Mouse (Mus musculus) limb, embryonic 12.5 days (tissue): ENCODE results near the gene Scfd2. TPM values are rescaled to one million over a fixed set of nuclear protein-coding genes. Genes with fewer than 3 reads are reported as not detected.

Source experiments
- ATAC-seq: fragments of 200-750 bp; cut with Nextera tagmentation; 2 replicates; pipeline ENCODE4 v1.8.0; 2017; ENCODE audit warnings: low read depth, moderate TSS enrichment; ENCODE audit not compliant: insufficient number of reproducible peaks, insufficient read depth, low FRiP score, low TSS enrichment
- H3K27ac ChIP-seq: fragments of 300-500 bp; sonication (generic); 2 replicates; pipeline ENCODE4 v1.5.1; 2016; ENCODE audit warnings: mild to moderate bottlenecking, moderate library complexity
- H3K27me3 ChIP-seq: fragments of 300-500 bp; sonication (generic); 2 replicates; pipeline ENCODE4 v1.6.1; 2016; ENCODE audit warnings: mild to moderate bottlenecking, moderate library complexity
- H3K36me3 ChIP-seq: fragments of 300-500 bp; sonication (generic); 2 replicates; pipeline ENCODE4 v1.6.1; 2016; ENCODE audit warnings: mild to moderate bottlenecking, moderate library complexity
- H3K4me1 ChIP-seq: fragments of 300-500 bp; sonication (generic); replicated peaks from 2 replicates; pipeline ENCODE4 v1.6.1; 2016
- H3K4me2 ChIP-seq: fragments of 300-500 bp; sonication (generic); 2 replicates; pipeline ENCODE4 v1.6.1; 2016; ENCODE audit warnings: mild to moderate bottlenecking, moderate library complexity
- H3K4me3 ChIP-seq: fragments of 300-500 bp; sonication (generic); replicated peaks from 2 replicates; pipeline ENCODE4 v1.5.1; 2016; ENCODE audit warnings: mild to moderate bottlenecking
- H3K9ac ChIP-seq: fragments of 300-500 bp; sonication (generic); replicated peaks from 2 replicates; pipeline ENCODE4 v1.6.1; 2016; ENCODE audit warnings: mild to moderate bottlenecking, moderate library complexity
- H3K9me3 ChIP-seq: fragments of 300-500 bp; sonication (generic); 2 replicates; pipeline ENCODE4 v1.6.1; 2016; ENCODE audit warnings: mild to moderate bottlenecking, moderate library complexity
- WGBS: fragments of 180-500 bp; shearing (Covaris S2); methylation state at CpG from one replicate; pipeline ENCODE4 v1.1.7; 2016; 5-methylcytosine and 5-hydroxymethylcytosine counted together
- polyA plus RNA-seq: library from polyadenylated mRNA; unstranded; fragments of >200 nt; fragmentation: Nextera tagmentation; extraction: Ambion mirVana; gene quantifications from 2 replicates; pipeline ENCODE4 v1.2.1, GENCODE M21; 2016

Gene Scfd2
- polyA plus RNA-seq, 1 experiment from 2014 or later, result 19.1 TPM

DNA sequence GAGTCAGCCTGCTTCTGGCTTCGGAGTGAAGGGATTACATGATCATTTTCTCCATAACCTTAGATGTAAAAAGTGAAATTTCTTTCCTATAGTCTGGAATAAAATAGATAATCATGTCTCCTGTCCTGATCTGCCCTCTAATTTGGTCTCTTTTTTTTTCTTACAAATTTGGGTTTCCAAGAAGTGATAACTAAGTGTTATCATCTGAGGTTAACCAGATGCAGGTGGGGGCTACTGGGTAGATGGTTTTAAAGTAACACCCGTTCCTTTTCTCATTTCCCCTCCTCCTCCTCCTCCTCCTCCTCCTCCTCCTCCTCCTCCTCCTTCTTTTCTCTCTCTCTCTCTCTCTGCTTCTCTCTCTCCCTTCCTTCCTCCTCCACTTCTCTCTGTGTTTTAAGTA, 338.6 kb downstream of the Scfd2 start:
- no peak overlapping the region for H3K4me3 ChIP-seq
- no peaks in the 10 kb centered on the region for H3K27me3 ChIP-seq
- peak overlapping the region; percentile 95 for H3K27ac ChIP-seq
- WGBS, result 37% methylated on average over 2 of the region's 2 CpGs
- peaks cover 17% of the 10 kb centered on the region for H3K36me3 ChIP-seq
- peaks cover 57% of the 10 kb centered on the region for H3K4me1 ChIP-seq
- H3K9me3 ChIP-seq, result no peaks in the 10 kb centered on the region
- H3K4me2 ChIP-seq, result peak overlapping the region; percentile 70
- H3K9ac ChIP-seq, result no peak overlapping the region
- ATAC-seq, result no peak

DNA sequence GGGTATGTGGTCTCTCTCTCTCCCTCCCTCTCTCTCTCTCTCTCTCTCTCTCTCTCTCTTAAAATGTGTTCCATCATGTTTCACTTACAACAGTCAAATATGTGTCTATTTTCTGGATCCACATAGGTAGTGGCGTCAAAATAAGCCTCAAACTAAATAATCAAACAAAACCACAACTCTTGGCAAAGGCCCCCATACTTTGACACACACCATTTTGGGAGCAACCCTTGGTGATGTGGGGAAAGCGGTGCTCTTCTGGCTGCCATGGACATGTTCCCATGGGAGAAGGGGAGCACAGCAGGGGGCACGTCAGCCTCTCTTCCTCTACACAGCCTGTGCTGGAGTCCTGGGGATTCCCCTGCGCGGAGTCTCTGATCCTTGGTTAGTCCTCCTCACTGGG, 340.6 kb downstream of the Scfd2 start:
- H3K27me3 ChIP-seq, result no peaks in the 10 kb centered on the region
- WGBS, result 80% methylated on average over 5 of the region's 5 CpGs
- peaks cover 45% of the 10 kb centered on the region for H3K4me1 ChIP-seq
- no peak overlapping the region for H3K4me2 ChIP-seq
- H3K4me3 ChIP-seq, result no peak overlapping the region
- H3K27ac ChIP-seq, result no peak overlapping the region
- ATAC-seq, result no peak
- H3K9ac ChIP-seq, result no peak overlapping the region
- H3K9me3 ChIP-seq, result no peaks in the 10 kb centered on the region
- H3K36me3 ChIP-seq, result no peaks in the 10 kb centered on the region

DNA sequence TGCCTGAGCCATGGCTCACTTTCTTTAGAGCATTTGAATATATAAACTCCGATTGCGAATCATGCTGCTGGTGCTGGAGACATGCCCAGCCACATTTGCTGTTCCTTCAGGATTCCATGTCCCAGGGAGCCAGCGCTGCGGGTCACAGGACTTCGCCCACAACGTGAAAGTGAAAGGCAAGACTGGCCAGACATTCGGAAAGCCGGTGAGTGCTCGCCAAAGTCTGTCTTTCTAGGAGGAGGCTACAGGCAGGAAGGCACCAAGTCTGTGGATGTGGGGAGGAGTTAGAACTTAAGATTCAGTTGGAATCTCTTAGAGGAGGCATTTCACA, 341.4 kb downstream of the Scfd2 start:
- H3K9me3 ChIP-seq, result no peaks in the 10 kb centered on the region
- ATAC-seq, result no peak
- H3K27ac ChIP-seq, result no peak overlapping the region
- H3K27me3 ChIP-seq, result no peaks in the 10 kb centered on the region
- H3K4me1 ChIP-seq, result peaks cover 45% of the 10 kb centered on the region
- no peak overlapping the region for H3K4me3 ChIP-seq
- no peaks in the 10 kb centered on the region for H3K36me3 ChIP-seq
- no peak overlapping the region for H3K4me2 ChIP-seq
- WGBS, result 57% methylated on average over 9 of the region's 9 CpGs
- H3K9ac ChIP-seq, result no peak overlapping the region

DNA sequence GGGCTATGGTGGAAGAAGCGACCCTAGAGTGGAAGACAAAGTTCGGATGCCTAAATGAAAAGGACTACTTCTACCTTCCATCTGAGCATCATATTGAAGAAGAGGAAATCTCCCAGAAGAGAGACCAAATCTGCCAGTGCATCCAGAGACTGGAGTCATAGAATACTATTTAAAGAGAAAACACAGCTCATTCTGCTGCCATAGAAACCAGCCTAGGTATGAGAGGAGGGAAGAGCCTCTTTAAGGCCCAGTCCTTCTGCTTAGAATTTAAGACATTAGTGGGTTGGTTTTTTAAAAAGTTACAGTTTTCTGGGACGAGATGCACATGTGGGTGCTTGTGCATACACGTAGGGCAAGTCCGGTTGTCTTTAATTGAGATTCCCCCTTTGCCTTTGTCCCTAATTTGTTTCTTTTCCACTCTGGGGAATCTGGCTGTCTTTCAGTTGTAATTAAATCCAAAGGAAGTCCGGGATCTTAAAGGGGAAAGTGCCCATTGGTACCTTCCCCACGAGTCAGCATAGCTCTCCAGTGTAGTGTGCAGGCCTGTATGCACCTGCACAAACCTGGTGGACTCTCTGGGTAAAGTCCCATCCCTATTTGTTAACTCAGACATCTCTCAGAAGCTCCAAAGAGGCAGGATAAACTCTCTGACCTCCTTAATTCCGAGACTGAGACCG, 341.9 kb downstream of the Scfd2 start:
- peaks cover 48% of the 10 kb centered on the region for H3K4me1 ChIP-seq
- H3K4me2 ChIP-seq, result no peak overlapping the region
- WGBS, result 56% methylated on average over 9 of the region's 9 CpGs
- no peaks in the 10 kb centered on the region for H3K27me3 ChIP-seq
- H3K9me3 ChIP-seq, result no peaks in the 10 kb centered on the region
- H3K4me3 ChIP-seq, result no peak overlapping the region
- no peaks in the 10 kb centered on the region for H3K36me3 ChIP-seq
- no peak overlapping the region for H3K27ac ChIP-seq
- no peak for ATAC-seq
- no peak overlapping the region for H3K9ac ChIP-seq

DNA sequence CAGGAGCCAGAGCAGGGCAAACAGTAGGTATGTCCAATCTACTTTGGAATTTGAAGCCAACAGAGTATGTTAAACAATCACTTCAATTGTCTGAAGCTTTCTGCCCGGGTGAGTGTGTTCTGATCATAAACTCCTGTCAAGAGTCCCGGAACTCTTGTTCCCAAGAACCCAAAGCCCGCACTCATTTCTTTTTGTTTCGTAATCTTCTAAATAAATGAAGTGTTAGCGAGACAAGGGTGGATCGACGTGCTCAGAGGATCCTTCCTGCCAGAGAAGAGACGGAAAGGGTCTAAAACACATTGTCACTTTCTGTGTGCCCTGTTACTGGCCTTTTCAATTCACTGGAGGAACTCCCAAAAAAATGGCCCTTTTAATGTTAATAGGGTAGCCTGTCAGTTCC, 342.7 kb downstream of the Scfd2 start:
- Histone ChIP-seq H3K27ac (no peak overlapping the region), H3K9me3 (no peaks in the 10 kb centered on the region), H3K4me1 (peaks cover 47% of the 10 kb centered on the region), H3K4me3 (no peak overlapping the region), H3K27me3 (no peaks in the 10 kb centered on the region), H3K36me3 (no peaks in the 10 kb centered on the region), H3K4me2 (no peak overlapping the region), H3K9ac (no peak overlapping the region)
- ATAC-seq, result no peak
- 79% methylated on average over 8 of the region's 8 CpGs for WGBS

DNA sequence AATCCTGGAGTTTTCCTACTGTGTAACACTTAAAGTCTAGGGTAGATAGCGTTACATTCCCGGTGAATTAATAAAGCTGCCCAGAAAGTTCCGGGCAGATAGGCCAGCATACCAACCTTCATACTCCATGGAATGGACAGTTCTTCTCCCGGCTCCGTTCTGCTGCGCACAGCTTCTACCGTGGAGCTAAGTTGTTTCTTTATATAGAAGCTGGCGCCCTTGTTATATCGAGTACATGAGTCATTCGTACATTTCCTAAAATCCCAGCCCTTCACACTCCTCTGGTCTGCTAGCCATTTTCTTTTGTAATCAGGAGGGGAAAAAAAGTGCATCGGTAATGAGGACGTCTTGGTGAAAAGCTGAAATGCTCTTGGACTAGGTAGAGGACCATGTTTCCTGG, 343.5 kb downstream of the Scfd2 start:
- WGBS, result 91% methylated on average over 12 of the region's 12 CpGs
- H3K27me3 ChIP-seq, result no peaks in the 10 kb centered on the region
- H3K9me3 ChIP-seq, result no peaks in the 10 kb centered on the region
- H3K4me2 ChIP-seq, result no peak overlapping the region
- H3K4me1 ChIP-seq, result peaks cover 45% of the 10 kb centered on the region
- no peak overlapping the region for H3K9ac ChIP-seq
- H3K27ac ChIP-seq, result no peak overlapping the region
- no peaks in the 10 kb centered on the region for H3K36me3 ChIP-seq
- ATAC-seq, result no peak
- no peak overlapping the region for H3K4me3 ChIP-seq

DNA sequence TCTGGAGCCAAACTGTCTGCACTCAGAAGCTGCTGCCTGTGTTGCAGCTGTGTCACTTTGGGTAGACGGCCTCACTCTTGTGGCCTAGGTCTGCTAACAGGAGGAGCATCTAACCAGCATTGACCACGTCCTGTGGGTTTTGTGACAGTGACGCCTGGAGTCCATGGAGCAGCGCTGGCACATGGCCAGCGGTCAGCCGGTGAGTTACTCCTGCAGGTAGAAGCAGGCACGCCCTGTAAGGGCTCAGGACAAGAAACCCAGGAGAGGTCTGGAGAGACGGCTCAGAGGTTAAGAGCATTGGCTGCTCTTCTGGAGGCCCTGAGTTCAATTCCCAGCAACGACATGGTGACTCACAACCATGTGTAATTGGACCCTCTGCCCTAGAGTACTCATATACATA, 347.0 kb downstream of the Scfd2 start:
- Histone ChIP-seq H3K4me2 (no peak overlapping the region), H3K9ac (no peak overlapping the region), H3K27ac (0 out of 2 replicates have a peak overlapping the region, but pooled peaks have one; percentile 7), H3K9me3 (no peaks in the 10 kb centered on the region), H3K4me1 (peaks cover 45% of the 10 kb centered on the region), H3K4me3 (no peak overlapping the region), H3K36me3 (no peaks in the 10 kb centered on the region), H3K27me3 (no peaks in the 10 kb centered on the region)
- no peak for ATAC-seq
- 69% methylated on average over 9 of the region's 9 CpGs for WGBS

DNA sequence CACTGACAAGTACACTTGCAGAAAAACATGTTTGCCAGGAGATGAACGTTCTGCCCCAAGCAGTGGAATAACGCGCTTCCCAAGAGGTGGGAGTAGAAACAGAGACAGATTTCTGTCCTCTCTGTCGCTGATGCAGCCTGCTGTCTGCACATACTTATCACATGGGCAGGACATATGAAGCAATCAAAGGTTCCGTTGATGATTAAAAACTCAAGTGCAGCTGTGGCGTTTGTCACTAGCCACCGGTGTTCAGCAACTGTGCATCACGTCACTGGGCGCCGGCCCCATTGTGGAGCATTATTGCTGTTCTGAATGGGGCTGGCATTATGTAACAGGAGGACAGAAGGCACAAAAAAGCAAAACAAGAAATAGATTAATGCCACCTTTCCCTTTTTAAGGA, 348.4 kb downstream of the Scfd2 start:
- Histone ChIP-seq H3K4me2 (no peak overlapping the region), H3K27ac (no peak overlapping the region), H3K4me1 (peaks cover 51% of the 10 kb centered on the region), H3K9ac (no peak overlapping the region), H3K36me3 (no peaks in the 10 kb centered on the region), H3K27me3 (no peaks in the 10 kb centered on the region), H3K4me3 (no peak overlapping the region), H3K9me3 (no peaks in the 10 kb centered on the region)
- 69% methylated on average over 10 of the region's 10 CpGs for WGBS
- no peak for ATAC-seq

DNA sequence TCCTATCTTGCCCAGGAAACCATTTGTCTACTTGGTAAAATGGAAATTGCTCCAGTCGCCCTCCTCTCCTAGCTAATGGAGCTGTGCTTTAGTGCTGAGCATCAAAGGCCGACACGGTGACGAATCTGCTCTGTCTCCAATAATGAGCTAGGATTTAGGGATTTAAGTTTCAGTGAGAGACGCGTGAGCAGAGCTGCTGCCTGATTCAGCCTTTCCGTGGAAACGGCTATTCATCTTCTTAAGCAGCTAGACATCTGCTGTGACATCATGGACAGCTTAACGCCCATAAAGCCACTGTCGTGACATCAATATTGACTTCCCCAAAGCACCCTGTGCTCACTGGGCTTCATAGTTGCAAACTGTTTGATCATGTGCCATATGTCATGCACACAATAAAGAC, 351.3 kb downstream of the Scfd2 start:
- 24% methylated on average over 10 of the region's 10 CpGs for WGBS
- ATAC-seq, result no peak
- no peak overlapping the region for H3K4me3 ChIP-seq

DNA sequence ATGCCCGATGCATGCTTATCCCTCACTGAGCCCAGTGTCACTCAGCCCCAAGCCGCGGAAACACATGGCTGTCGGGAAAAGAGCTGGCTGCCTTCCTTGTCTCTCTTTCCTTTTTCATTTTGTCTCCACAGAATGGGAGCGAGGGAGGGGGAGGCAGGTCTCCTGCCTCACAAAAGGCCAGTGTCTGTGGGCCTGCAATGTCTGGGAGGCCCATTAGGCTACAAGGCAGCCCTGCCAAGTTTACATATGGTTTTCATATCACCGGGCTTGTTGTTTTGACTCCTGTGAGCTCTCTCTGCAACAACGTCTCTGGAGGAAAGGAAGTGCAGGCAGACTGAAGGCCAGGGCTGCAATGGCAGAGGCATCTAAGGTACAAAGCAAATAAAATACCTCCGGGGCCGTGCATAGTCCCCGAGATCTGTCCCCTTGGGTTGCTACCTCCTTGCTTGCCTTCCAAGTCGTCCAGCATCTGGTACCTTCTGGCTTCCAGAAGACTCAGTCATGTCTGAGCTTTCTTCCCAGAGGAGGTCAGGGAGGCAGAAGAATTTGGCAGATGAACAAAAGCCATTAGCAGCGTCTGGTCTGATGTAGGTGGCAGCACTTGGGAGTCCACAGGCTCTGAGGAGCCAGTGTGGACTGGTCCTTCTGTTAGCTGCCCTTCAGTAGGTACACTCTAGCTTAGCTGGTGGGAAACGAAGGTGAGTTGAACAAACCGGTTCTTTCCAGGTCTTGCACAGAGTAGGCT, 355.9 kb downstream of the Scfd2 start:
- ATAC-seq, result peak; percentile 77
- H3K9me3 ChIP-seq, result no peaks in the 10 kb centered on the region
- 0 out of 2 replicates have a peak overlapping the region, but pooled peaks have one; percentile 7 for H3K4me3 ChIP-seq
- H3K27me3 ChIP-seq, result no peaks in the 10 kb centered on the region
- 28% methylated on average over 14 of the region's 14 CpGs for WGBS
- no peaks in the 10 kb centered on the region for H3K36me3 ChIP-seq
- peak overlapping the region; percentile 25 for H3K4me2 ChIP-seq
- H3K4me1 ChIP-seq, result peaks cover 77% of the 10 kb centered on the region
- H3K27ac ChIP-seq, result peak overlapping the region; percentile 97
- H3K9ac ChIP-seq, result no peak overlapping the region

More for the DNA sequence above, 351.3 kb downstream of the Scfd2 start:
- H3K9me3 ChIP-seq, result no peaks in the 10 kb centered on the region
- H3K4me2 ChIP-seq, result no peak overlapping the region
- H3K27me3 ChIP-seq, result no peaks in the 10 kb centered on the region
- H3K27ac ChIP-seq, result no peak overlapping the region
- peaks cover 67% of the 10 kb centered on the region for H3K4me1 ChIP-seq
- no peaks in the 10 kb centered on the region for H3K36me3 ChIP-seq
- H3K9ac ChIP-seq, result no peak overlapping the region

DNA sequence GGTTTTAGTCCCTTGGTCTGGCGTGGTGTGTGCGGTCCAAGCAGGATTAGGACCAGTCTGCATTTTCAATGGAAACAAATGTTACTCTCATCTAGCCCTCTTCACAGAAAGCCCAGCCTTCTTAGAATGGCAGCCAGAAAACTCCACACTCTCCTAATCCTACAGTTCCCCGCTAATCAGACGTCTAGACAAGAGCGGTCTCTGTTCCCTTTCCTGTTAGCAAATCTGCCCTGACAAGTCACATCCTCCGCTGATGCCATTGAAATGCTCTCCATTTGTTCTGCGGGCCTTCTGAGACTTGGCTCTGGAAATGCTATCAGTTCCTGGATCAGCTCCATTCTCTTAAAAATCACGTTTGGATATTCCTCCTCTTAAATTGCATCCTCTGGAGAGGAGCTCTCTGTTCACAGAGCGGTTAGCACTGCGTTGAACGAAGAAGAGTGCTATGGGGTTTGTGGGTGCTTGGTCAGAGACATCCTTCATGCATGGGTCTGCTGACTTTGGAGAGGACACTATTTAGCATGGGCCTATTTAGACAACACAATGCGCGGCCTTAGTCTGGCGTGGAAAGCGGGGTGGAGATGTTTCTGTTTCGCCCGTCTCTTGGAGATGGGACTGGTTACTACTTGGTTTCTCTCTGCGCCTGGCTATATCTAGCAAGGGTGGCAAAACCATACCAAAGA, 358.3 kb downstream of the Scfd2 start:
- no peak overlapping the region for H3K9ac ChIP-seq
- WGBS, result 65% methylated on average over 18 of the region's 18 CpGs
- no peak overlapping the region for H3K4me3 ChIP-seq
- no peaks in the 10 kb centered on the region for H3K27me3 ChIP-seq
- ATAC-seq, result no peak
- H3K4me2 ChIP-seq, result no peak overlapping the region
- H3K27ac ChIP-seq, result peak overlapping the region; percentile 91
- peaks cover 66% of the 10 kb centered on the region for H3K4me1 ChIP-seq
- H3K9me3 ChIP-seq, result no peaks in the 10 kb centered on the region
- no peaks in the 10 kb centered on the region for H3K36me3 ChIP-seq
